Mouse (Mus musculus) yolk sac, embryonic 10.5 days (tissue): ENCODE results near the gene 6030458C11Rik.

Source experiments
- DNase-seq: peaks from one replicate; pipeline ENCODE4 v3.0.0-alpha.2; 2017; ENCODE audit warnings: low spot score

Gene 6030458C11Rik

GRCm38 (mm10) chr15:12824197-12824952, at the start of gene 6030458C11Rik, which contains the start of gene Drosha:
TSS of gene 6030458C11Rik (minus strand) at chr15:12824649.
TSS of gene Drosha (plus strand) at chr15:12824815.
- DNase-seq = peak; percentile 98

GRCm38 (mm10) chr15:12867269-12867668, 42.8 kb upstream of the 6030458C11Rik start:
- no peak for DNase-seq

- no peak for DNase-seq
These were observed 41.3 kb upstream of the 6030458C11Rik start for GRCm38 (mm10) chr15:12865595-12866314.

GRCm38 (mm10) chr15:12863669-12864068, 39.2 kb upstream of the 6030458C11Rik start:
- DNase-seq = no peak

GRCm38 (mm10) chr15:12862061-12862460, 37.6 kb upstream of the 6030458C11Rik start:
- DNase-seq = no peak

- DNase-seq = no peak
These were observed 34.2 kb upstream of the 6030458C11Rik start for GRCm38 (mm10) chr15:12858645-12859044.

- DNase-seq = no peak
These were observed 33.5 kb upstream of the 6030458C11Rik start for GRCm38 (mm10) chr15:12857840-12858516.

- no peak for DNase-seq
These were observed 32.3 kb upstream of the 6030458C11Rik start for GRCm38 (mm10) chr15:12856780-12857179.

- no peak for DNase-seq
These were observed 29.0 kb upstream of the 6030458C11Rik start for GRCm38 (mm10) chr15:12853471-12853870.

- DNase-seq = no peak
These were observed 24.9 kb upstream of the 6030458C11Rik start for GRCm38 (mm10) chr15:12849373-12849772.

GRCm38 (mm10) chr15:12848196-12848975, 23.9 kb upstream of the 6030458C11Rik start:
- DNase-seq = no peak

GRCm38 (mm10) chr15:12842833-12843232, 18.4 kb upstream of the 6030458C11Rik start:
- no peak for DNase-seq

GRCm38 (mm10) chr15:12840737-12841136, 16.3 kb upstream of the 6030458C11Rik start:
- no peak for DNase-seq

GRCm38 (mm10) chr15:12834231-12834630, 9.8 kb upstream of the 6030458C11Rik start:
- no peak for DNase-seq

- DNase-seq = no peak
These were observed 8.9 kb upstream of the 6030458C11Rik start for GRCm38 (mm10) chr15:12833385-12833784.

GRCm38 (mm10) chr15:12832599-12832998, 8.2 kb upstream of the 6030458C11Rik start:
- no peak for DNase-seq

- DNase-seq = no peak
These were observed 5.4 kb upstream of the 6030458C11Rik start for GRCm38 (mm10) chr15:12829878-12830277.

- DNase-seq = no peak
These were observed 959 bp upstream of the 6030458C11Rik start for GRCm38 (mm10) chr15:12825408-12825807.

GRCm38 (mm10) chr15:12824965-12825364, 516 bp upstream of the 6030458C11Rik start:
- no peak for DNase-seq

GRCm38 (mm10) chr15:12823455-12824119, 862 bp downstream of the 6030458C11Rik start:
- no peak for DNase-seq
